Mouse (Mus musculus) G1E (cell line): ENCODE measurements around the gene Xpo6.

ENCODE experiments used
- CTCF ChIP-seq: IDR thresholded peaks from 2 replicates; pipeline ENCODE4 v1.5.1; 2012; ENCODE audit warnings: low read depth, low read length, inconsistent platforms, mixed read lengths
- GATA1 ChIP-seq: IDR thresholded peaks from 2 replicates; pipeline ENCODE4 v1.6.1; 2012; ENCODE audit warnings: borderline replicate concordance, low read length, inconsistent platforms, mixed read lengths

DNA sequence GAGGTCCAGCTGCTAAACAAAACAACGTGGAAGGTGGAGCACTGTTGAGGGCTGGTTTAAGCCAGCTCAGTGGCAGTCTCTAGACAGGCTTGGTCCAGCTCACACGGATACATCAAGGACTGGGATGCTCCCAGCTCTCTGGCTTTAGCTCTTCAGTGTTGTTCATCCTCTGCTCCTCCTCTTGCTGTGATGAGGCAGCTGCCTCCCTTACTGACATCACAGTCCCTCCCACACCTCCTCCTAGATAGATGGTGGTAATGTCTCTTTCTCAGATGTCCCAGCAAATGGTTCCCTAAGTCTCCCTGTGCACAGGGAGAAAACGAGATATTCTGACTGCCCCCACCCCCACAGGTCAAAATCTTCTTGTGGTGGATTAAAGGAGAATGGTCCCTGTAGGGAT lies 107.1 kb downstream of the Xpo6 start:
- TF ChIP-seq CTCF, result no peak
- no peak for TF ChIP-seq GATA1
